Mouse (Mus musculus) gonadal fat pad, adult 2 months (tissue): ENCODE measurements around the gene Bhlhe40. TPM values are rescaled to one million over a fixed set of nuclear protein-coding genes. Genes with fewer than 3 reads are reported as not detected.

Source experiments
- DNase-seq: peaks from one replicate; pipeline ENCODE4 v3.0.0-alpha.2; 2012; ENCODE audit warnings: low read depth
- polyA plus RNA-seq: library from polyadenylated mRNA; depleted of rRNA; stranded (reverse); fragments of >200 nt; gene quantifications from 2 replicates; pipeline ENCODE4 v1.2.3, GENCODE M21; 2012

The Bhlhe40 gene
- polyA plus RNA-seq, 1 experiment = 23.4 TPM

GRCm38 (mm10) chr6:108694965-108695724 lies 34.7 kb downstream of the Bhlhe40 start:
- no peak for DNase-seq

DNA sequence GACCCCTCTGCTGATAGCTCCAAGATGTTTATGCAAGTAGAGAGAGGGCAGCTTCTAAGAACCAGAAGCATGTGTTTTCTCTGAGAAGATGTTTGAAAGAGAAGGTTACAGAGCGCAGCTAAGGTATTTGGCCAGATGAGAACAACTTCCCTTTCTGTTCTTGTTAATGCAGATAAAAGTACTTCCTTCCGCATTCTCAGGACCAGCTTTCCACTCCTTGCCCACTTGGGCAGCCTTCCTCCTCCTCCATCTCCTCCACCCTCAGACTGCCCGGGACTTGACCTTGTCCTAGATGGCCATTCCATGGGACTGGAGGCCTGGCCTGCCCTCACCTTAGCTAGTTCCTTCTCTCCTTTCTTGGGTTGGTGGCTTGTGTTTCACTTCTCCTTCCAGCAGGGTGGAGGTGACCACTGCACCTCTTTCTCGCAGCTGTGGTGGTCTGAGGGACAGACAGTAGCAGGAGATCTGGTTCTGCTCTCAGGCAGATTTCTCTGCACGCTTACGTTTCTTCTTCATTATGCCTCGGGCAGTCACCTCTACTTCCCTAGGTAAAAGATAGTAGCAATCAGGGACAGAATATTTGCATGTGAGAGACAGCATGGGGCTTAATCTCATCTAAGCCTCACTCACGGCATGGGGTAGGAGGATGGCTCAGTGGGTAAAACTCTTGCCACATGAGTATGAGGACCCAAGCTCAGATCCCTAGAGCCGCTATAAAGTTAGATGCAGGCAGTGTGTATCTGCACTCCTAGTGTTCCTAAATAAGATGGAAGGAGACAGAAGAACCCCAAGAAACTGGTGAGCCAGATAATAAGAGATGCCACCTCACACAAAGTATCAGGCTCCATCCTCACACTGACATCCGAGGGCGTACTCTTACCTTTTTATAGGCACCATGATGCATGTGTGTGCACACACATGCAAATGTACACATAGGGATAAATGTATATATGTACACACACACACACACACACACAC lies 35.7 kb downstream of the Bhlhe40 start:
- DNase-seq = no peak

GRCm38 (mm10) chr6:108696822-108697202 lies 36.4 kb downstream of the Bhlhe40 start:
- no peak for DNase-seq

DNA sequence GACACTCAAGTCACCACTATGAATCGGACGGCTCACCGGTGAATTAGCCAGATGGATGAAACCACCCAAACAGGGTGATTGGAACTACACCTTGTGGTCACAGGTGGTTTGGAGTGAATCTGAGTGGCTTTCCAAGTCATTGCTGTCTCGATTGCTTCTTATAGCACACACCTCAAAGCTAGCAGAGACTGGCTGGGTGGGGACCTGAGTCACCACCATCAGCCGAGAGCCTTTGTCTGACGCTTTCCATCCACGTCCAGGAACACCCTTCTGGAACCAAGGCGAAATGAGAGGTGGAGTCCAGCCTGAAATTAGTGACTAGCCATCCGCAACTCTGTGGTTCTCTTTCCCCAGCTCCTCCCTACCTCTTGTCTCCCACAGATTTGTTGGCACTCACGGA lies 36.9 kb downstream of the Bhlhe40 start:
- no peak for DNase-seq

- DNase-seq = no peak
These were observed 38.0 kb downstream of the Bhlhe40 start for GRCm38 (mm10) chr6:108698343-108698870.

DNA sequence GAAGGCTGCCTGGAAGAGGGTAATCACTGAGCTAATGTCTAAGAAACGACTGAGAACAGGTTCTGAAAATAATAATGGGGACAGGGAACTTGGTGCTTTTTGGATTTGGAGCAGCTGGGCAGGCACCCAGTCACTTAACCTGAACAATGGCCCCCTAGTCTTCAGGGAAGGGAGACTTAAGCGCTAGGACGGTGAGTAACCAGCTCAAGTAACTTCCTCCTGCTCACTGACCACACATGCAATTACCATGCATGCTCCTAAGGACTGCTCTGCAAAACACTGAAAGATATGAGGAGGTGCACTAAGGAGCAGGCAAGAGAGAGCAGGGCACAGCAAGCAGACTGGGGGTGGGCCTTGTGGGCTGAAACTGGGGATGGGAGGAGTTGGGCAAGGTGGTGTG lies 39.2 kb downstream of the Bhlhe40 start:
- no peak for DNase-seq

- DNase-seq = no peak
These were observed 40.4 kb downstream of the Bhlhe40 start for GRCm38 (mm10) chr6:108700638-108701343.

GRCm38 (mm10) chr6:108702648-108703047 lies 42.2 kb downstream of the Bhlhe40 start:
- DNase-seq = no peak

- no peak for DNase-seq
These were observed 42.7 kb downstream of the Bhlhe40 start for GRCm38 (mm10) chr6:108703085-108703484.

GRCm38 (mm10) chr6:108704316-108705080 lies 44.1 kb downstream of the Bhlhe40 start:
- DNase-seq = no peak

DNA sequence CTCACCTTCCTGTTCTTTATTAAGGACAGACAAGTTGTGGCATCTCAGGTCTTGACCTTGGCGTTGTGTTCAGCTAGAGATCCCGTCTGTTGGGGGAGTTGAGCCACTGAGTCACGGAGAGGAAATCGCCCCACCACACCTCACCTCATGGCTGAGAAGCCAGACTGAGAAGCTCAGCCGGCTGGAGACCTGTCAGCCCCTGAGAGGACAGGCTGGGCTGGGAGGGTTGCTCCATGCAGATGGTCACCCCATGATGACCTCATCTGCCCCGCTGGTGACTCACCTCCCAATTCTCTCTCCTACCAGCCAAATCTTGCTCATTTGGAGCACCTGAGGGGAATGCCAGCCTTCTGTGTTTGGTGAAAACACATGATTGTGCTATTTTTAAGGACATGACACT lies 45.5 kb downstream of the Bhlhe40 start:
- DNase-seq = no peak

DNA sequence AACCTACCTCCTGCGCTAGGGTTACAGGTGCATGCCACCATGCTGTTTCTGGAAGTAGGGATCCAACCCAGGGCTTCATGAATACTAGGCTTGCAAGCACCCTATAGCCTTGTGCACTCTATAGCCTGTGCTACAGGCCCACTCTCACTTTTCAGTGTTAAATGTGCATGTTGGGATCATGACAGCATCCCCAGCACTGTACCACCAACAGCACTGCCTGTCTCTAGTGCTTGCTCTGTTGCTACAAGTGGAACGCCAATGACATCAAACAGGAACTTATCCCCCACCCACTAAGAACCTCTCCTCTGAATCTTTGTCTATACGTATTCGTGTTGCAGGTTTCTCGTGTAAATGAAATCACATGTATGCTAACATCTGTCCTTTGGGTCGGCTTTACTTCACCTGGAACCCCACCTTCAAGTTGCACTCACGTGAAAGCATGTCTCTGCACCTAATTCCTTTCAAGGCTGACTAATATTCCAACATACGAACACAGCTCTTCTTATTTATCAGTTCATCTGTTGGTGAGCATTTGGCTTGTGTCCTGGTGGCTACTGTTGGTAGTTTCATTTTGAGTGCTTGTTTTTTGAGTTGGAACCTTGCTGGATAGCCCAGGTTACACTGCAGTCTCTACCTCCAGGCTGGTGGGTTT lies 46.7 kb downstream of the Bhlhe40 start:
- no peak for DNase-seq

DNA sequence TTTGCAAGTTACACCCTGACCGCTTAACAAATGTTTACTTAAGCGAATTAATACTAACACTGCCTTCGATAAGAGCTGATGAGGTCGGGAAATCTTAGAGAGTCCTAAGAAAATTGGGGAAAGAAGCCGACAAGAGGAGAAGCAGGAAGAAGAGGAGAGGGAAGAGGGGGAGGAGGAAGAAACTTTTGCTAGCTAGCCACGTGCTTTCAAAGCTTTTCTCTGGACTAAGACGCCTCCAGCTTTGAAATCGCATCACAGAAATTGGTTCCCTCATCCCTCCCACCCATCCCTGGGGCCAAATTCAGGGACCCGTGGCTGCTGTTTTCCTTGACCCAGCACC lies 48.7 kb downstream of the Bhlhe40 start:
- DNase-seq = no peak

DNA sequence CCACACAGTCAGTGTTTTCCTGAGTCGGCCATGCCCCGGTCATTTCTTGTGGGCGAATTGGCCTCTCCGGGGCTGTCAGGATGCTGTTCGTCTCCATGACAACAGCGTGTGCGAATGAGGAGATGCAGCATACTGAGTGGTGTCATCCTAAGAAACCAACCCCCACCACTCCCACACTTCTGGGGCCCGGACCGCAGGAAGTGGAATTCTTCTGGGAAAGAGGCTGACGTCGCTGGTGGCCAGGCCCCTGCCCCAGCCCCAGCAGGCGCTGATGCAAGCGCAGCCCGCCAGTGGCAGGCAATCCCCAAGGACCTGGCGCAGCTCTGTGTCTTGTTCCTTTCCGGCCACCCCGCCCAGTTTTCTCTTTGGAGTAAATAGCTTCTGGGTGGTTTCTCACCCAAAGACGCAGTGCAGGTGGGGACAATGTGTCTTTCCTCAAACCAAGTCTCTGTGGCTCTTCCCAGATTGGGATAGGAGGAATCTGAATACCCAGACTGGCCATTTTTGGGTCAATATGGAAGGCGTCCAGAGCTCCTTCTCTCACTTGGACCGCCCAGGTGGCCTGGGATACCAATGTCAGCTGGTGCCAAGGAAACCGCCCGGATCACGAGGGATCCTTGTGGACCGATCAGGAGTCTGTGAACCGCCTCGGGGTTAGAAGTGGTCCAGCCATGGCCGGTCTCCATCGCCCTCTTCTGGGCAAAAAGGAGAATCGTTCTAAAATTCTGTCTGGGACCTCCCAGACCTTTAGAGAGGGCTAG lies 49.2 kb downstream of the Bhlhe40 start:
- DNase-seq = no peak

GRCm38 (mm10) chr6:108710667-108711066 lies 50.2 kb downstream of the Bhlhe40 start:
- no peak for DNase-seq

DNA sequence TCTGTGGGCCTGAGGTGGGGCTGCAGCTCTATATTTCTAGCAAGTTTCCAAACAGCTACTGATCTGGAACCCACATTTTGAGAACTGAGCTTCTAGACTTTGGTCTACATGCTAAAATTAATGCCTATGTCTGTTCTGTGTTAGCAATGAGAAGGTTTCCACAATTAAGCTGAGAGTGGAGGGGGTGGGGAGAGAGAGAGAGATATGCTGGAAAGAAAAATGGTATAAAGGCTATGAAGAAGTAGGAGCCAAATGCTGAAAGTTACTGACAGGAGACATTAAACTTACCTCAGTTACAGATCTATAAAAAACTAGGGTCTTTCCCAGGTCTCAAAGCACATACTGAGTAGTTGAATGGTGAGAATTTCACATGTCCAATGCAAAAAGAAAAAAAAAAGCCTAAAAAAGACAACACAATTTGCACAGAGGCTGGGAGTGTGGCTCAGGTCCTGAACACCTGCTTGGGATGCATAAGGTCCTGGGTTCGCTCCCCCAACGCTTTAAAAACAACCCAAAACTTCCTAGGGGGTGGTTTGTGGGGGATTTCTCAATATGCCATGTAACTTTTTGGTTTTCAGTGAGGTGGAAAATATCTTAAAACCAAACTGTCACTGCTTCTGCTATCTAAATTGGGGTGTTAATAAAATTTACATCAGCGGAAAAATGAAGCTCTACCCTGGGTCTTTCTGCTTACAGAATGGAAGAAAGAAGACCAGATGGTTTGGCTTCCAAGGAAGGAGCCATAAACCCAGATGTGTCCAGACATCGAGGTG lies 50.9 kb downstream of the Bhlhe40 start:
- no peak for DNase-seq

DNA sequence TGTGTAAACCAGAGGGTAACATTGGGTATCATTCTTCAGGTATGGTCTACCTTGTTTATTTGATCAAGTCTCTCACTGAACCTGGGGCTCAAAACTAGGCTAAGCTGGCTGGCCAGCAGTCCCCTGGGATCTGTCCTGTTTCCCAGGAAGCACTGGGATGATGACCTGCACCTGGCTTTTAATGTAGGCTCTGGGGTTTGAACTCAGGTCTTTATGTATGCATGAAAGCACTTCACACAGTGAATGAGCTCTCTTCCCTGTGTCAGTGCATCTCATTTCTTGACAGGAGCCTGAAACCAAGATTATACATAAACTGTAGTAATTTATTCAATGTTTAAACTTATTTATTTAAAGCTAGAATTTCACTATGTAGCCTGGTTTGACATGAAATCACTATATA lies 51.7 kb downstream of the Bhlhe40 start:
- DNase-seq = no peak

- no peak for DNase-seq
These were observed 52.9 kb downstream of the Bhlhe40 start for GRCm38 (mm10) chr6:108713175-108713974.
